Mouse (Mus musculus): ENCODE measurements at regions not wholly inside any gene's neighbourhood (a gene's known extent, or its start where the extent isn't known, plus 50 kb on each side); places are given as distances from the start of the nearest gene placed in this dataset.

DNA sequence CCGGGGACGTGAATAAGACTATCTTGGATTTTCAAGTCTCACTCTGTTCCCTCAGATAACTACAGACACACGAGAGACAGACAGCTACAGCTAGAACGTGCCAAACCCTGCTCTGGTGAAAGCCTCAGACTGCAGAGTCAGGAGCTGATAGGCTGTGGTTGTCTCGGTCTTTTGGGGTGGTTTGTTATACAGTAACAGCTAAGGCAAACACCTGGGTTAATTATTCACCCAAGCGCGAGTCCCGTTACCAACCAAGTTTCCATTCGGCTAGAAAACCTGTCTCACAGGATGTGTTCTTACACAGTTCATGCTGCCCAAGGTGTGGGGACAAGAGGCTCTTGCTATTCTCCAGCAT lies 137.7 kb upstream of the Mocs2 start:
- TF ChIP-seq ZNF384 (IDR thresholded peaks at IDR 0.05; ENCODE audit: low read depth, low read length) (no peak), HCFC1 (IDR thresholded peaks at IDR 0.05; ENCODE audit: borderline replicate concordance, insufficient read depth, low read length) (no peak), CHD2 (IDR thresholded peaks at IDR 0.05; ENCODE audit: low read depth, low read length) (no peak), MAFK (IDR thresholded peaks at IDR 0.05; ENCODE audit: insufficient read depth, low read depth, low read length) (no peak)
